Mouse (Mus musculus) liver, embryonic 14.5 days (tissue): ENCODE data around the gene Kcnk15.

Experiments used
- CTCF ChIP-seq: IDR thresholded peaks from 2 replicates; pipeline ENCODE4 v1.5.1; 2016; ENCODE audit warnings: antibody characterized with exemption, low read depth, control low read depth
- EP300 ChIP-seq: IDR thresholded peaks from 2 replicates; pipeline ENCODE4 v1.6.1; 2016; ENCODE audit warnings: antibody characterized with exemption, low read depth

DNA sequence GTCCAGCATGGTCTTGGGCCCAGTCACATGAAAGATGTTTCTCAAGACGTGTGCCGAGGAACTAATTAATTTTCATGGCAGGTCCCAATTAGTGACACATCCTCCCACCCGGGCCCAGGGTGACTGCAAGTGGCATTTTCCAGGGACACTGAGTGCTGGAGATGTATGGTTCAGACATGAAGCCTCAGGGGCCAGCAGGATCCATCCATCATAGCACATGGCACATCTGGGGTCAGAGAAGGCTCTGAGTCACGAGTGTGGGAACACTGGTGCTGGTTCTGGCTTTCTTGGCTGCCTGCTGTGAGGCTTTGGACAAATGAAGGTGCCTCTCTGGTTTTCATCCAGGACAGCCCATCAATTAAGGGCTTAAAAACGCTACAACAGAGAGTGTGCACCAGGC, 53.7 kb downstream of the Kcnk15 start:
- TF ChIP-seq EP300 (no peak), CTCF (no peak)
